Mouse (Mus musculus) midbrain, postnatal 0 days (tissue): ENCODE results near the gene Sp6. TPM values are rescaled to one million over a fixed set of nuclear protein-coding genes. Genes with fewer than 3 reads are reported as not detected.

Source experiments
- ATAC-seq: fragments of 200-750 bp; cut with Nextera tagmentation; 2 replicates; pipeline ENCODE4 v1.8.0; 2017; ENCODE audit warnings: moderate number of reproducible peaks, mild to moderate bottlenecking, moderate TSS enrichment, moderate library complexity; ENCODE audit not compliant: low FRiP score
- DNase-seq: peaks from one replicate; pipeline ENCODE4 v3.0.0-alpha.2; 2015; ENCODE audit warnings: low spot score
- H3K27ac ChIP-seq: fragments of 300-500 bp; sonication (generic); 2 replicates; pipeline ENCODE4 v1.5.1; 2014; ENCODE audit warnings: low read depth, mild to moderate bottlenecking, low read length, mixed read lengths
- H3K27me3 ChIP-seq: fragments of 300-500 bp; sonication (generic); 2 replicates; pipeline ENCODE4 v1.6.1; 2014; ENCODE audit warnings: low read length, control low read depth, mixed read lengths; ENCODE audit not compliant: insufficient read depth
- H3K36me3 ChIP-seq: fragments of 300-500 bp; sonication (generic); 2 replicates; pipeline ENCODE4 v1.6.1; 2014; ENCODE audit warnings: low read length, control low read depth, mixed read lengths; ENCODE audit not compliant: insufficient read depth
- H3K4me1 ChIP-seq: fragments of 300-500 bp; sonication (generic); 2 replicates; pipeline ENCODE4 v1.6.1; 2014; ENCODE audit warnings: mild to moderate bottlenecking, control low read depth, antibody characterized with exemption, low read length, mixed read lengths; ENCODE audit not compliant: insufficient read depth
- H3K4me2 ChIP-seq: fragments of 300-500 bp; sonication (generic); 2 replicates; pipeline ENCODE4 v1.6.1; 2014; ENCODE audit warnings: low read depth, mild to moderate bottlenecking, low read length, mixed read lengths; ENCODE audit not compliant: poor library complexity, severe bottlenecking
- H3K4me3 ChIP-seq: fragments of 300-500 bp; sonication (generic); 2 replicates; pipeline ENCODE4 v1.5.1; 2014; ENCODE audit warnings: low read depth, mild to moderate bottlenecking, low read length, moderate library complexity
- H3K9ac ChIP-seq: fragments of 300-500 bp; sonication (generic); replicated peaks from 2 replicates; pipeline ENCODE4 v1.6.1; 2014; ENCODE audit warnings: mild to moderate bottlenecking, low read length, moderate library complexity, mixed read lengths; ENCODE audit not compliant: poor library complexity, severe bottlenecking
- H3K9me3 ChIP-seq: fragments of 300-500 bp; sonication (generic); 2 replicates; pipeline ENCODE4 v1.6.1; 2016; ENCODE audit warnings: low read length, control low read depth
- CTCF ChIP-seq: IDR thresholded peaks from 2 replicates; pipeline ENCODE4 v1.5.1; 2016; ENCODE audit warnings: antibody characterized with exemption, mild to moderate bottlenecking
- WGBS: fragments of 180-500 bp; shearing (Covaris S2); extraction: QIAGEN DNeasy Blood & Tissue Kit; methylation state at CpG from one replicate; pipeline ENCODE4 v1.1.7; 2014; 5-methylcytosine and 5-hydroxymethylcytosine counted together
- microRNA-seq: library from miRNA; unstranded; fragments of <30 nt; microRNA quantifications from one replicate; pipeline ENCODE4, GENCODE M21; 2016; ENCODE audit warnings: borderline number of aligned reads
- polyA plus RNA-seq: library from polyadenylated mRNA; unstranded; fragments of >200 nt; fragmentation: Nextera tagmentation; extraction: Ambion mirVana; gene quantifications from 2 replicates; pipeline ENCODE4 v1.2.1, GENCODE M21; 2015
- total RNA-seq: library from RNA; depleted of rRNA; stranded (reverse); fragments of >200 nt; gene quantifications from 2 replicates; pipeline ENCODE4 v1.2.3, GENCODE M21; 2014; rRNA removed

Sp6 gene
- total and polyA plus RNA-seq, 2 experiments from 2014 or later: 0.33 to 0.51 TPM

GRCm38 (mm10) chr11:97074235-97074634 is 61.0 kb downstream of the Sp6 start:
- H3K9me3 ChIP-seq: no peaks in the 10 kb centered on the region
- WGBS: 79% methylated on average over 8 of the region's 8 CpGs
- TF ChIP-seq CTCF: no peak
- H3K27ac ChIP-seq: no peak overlapping the region
- DNase-seq: no peak
- H3K9ac ChIP-seq: no peak overlapping the region
- H3K4me1 ChIP-seq: no peaks in the 10 kb centered on the region
- H3K4me2 ChIP-seq: no peak overlapping the region
- H3K4me3 ChIP-seq: no peak overlapping the region
- H3K36me3 ChIP-seq: no peaks in the 10 kb centered on the region
- H3K27me3 ChIP-seq: no peaks in the 10 kb centered on the region
- no peak for ATAC-seq

Small RNA genes lying within 50 kb of the gene (microRNA-seq; reads per million reads assigned to microRNA genes)
- 1.3 reads per million for gene Mir8103

Other genes with a start within 250 kb of the Sp6 start
- gene Snx11, start 235.8 kb upstream of the Sp6 start, total RNA-seq: 61.6 and 61.9 TPM in 2 replicates
- 36.6 and 38.9 TPM in 2 replicates for gene Snx11, start 235.8 kb upstream of the Sp6 start, polyA plus RNA-seq
- 29.0 and 38.1 TPM in 2 replicates for gene Cbx1, start 224.3 kb upstream of the Sp6 start, total RNA-seq
- gene Cbx1, start 224.3 kb upstream of the Sp6 start, polyA plus RNA-seq: 47.6 and 53.2 TPM in 2 replicates
- 86.0 and 88.0 TPM in 2 replicates for gene Nfe2l1, start 183.4 kb upstream of the Sp6 start, total RNA-seq
- 64.5 and 68.9 TPM in 2 replicates for gene Nfe2l1, start 183.4 kb upstream of the Sp6 start, polyA plus RNA-seq
- 12.7 and 12.9 TPM in 2 replicates for gene Copz2, start 163.5 kb upstream of the Sp6 start, total RNA-seq
- 16.7 and 20.3 TPM in 2 replicates for gene Copz2, start 163.5 kb upstream of the Sp6 start, polyA plus RNA-seq
- 43.6 and 48.3 TPM in 2 replicates for gene Cdk5rap3, start 96.9 kb upstream of the Sp6 start, total RNA-seq
- 83.9 and 85.1 TPM in 2 replicates for gene Cdk5rap3, start 96.9 kb upstream of the Sp6 start, polyA plus RNA-seq
- 0.27 TPM in 1 of 2 replicates, not detected in the other for gene Prr15l, start 85.3 kb upstream of the Sp6 start, total RNA-seq
- 0.51 and 0.56 TPM in 2 replicates for gene Prr15l, start 85.3 kb upstream of the Sp6 start, polyA plus RNA-seq
- gene Pnpo, start 69.4 kb upstream of the Sp6 start, total RNA-seq: 26.9 and 28.6 TPM in 2 replicates
- gene Pnpo, start 69.4 kb upstream of the Sp6 start, polyA plus RNA-seq: 36.8 and 37.4 TPM in 2 replicates
- 5.2 and 5.9 TPM in 2 replicates for gene Sp2, start 30.4 kb upstream of the Sp6 start, total RNA-seq
- 13.4 and 13.7 TPM in 2 replicates for gene Sp2, start 30.4 kb upstream of the Sp6 start, polyA plus RNA-seq
- gene Scrn2, start 16.5 kb downstream of the Sp6 start, total RNA-seq: 19.6 and 22.3 TPM in 2 replicates
- gene Scrn2, start 16.5 kb downstream of the Sp6 start, polyA plus RNA-seq: 11.1 and 11.9 TPM in 2 replicates
- gene Lrrc46, start 28.0 kb downstream of the Sp6 start, total RNA-seq: 1.4 and 2.7 TPM in 2 replicates
- gene Lrrc46, start 28.0 kb downstream of the Sp6 start, polyA plus RNA-seq: 2.4 and 3.3 TPM in 2 replicates
- gene Mrpl10, start 28.2 kb downstream of the Sp6 start, total RNA-seq: 42.1 and 67.7 TPM in 2 replicates
- gene Mrpl10, start 28.2 kb downstream of the Sp6 start, polyA plus RNA-seq: 56.6 and 63.7 TPM in 2 replicates
- 12.6 and 14.6 TPM in 2 replicates for gene Osbpl7, start 37.2 kb downstream of the Sp6 start, total RNA-seq
- gene Osbpl7, start 37.2 kb downstream of the Sp6 start, polyA plus RNA-seq: 10.7 and 13.9 TPM in 2 replicates
- 0.11 and 0.24 TPM in 2 replicates for gene Tbx21, start 101.9 kb downstream of the Sp6 start, total RNA-seq
- 0.14 and 0.15 TPM in 2 replicates for gene Tbx21, start 101.9 kb downstream of the Sp6 start, polyA plus RNA-seq
- 43.9 and 45.3 TPM in 2 replicates for gene Tbkbp1, start 138.1 kb downstream of the Sp6 start, total RNA-seq
- gene Tbkbp1, start 138.1 kb downstream of the Sp6 start, polyA plus RNA-seq: 9.5 and 10.3 TPM in 2 replicates
- 104 and 118 TPM in 2 replicates for gene Kpnb1, start 174.5 kb downstream of the Sp6 start, total RNA-seq
- gene Kpnb1, start 174.5 kb downstream of the Sp6 start, polyA plus RNA-seq: 23.0 and 25.0 TPM in 2 replicates